Mouse (Mus musculus) embryonic facial prominence, embryonic 13.5 days (tissue): Measurements from ENCODE around the gene Foxm1. TPM values are rescaled to one million over a fixed set of nuclear protein-coding genes. Genes with fewer than 3 reads are reported as not detected.
"Not testable (repeated sequence)": the region's sequence is repeated elsewhere in the genome, so short reads cannot be mapped to it uniquely, and the experiment has no call there.

Source experiments
- ATAC-seq: fragments of 200-750 bp; cut with Nextera tagmentation; 2 replicates; pipeline ENCODE4 v1.8.0; 2017; ENCODE audit warnings: low read depth; ENCODE audit not compliant: insufficient number of reproducible peaks, insufficient read depth, low FRiP score, low TSS enrichment
- H3K27ac ChIP-seq: fragments of 300-500 bp; sonication (generic); 2 replicates; pipeline ENCODE4 v1.5.1; 2015; ENCODE audit warnings: moderate library complexity, mild to moderate bottlenecking, inconsistent platforms
- H3K27me3 ChIP-seq: fragments of 300-500 bp; sonication (generic); 2 replicates; pipeline ENCODE4 v1.6.1; 2015; ENCODE audit warnings: mild to moderate bottlenecking, inconsistent platforms
- H3K36me3 ChIP-seq: fragments of 300-500 bp; sonication (generic); 2 replicates; pipeline ENCODE4 v1.6.1; 2015; ENCODE audit warnings: mild to moderate bottlenecking, inconsistent platforms
- H3K4me1 ChIP-seq: fragments of 300-500 bp; sonication (generic); 2 replicates; pipeline ENCODE4 v1.6.1; 2015; ENCODE audit warnings: inconsistent platforms
- H3K4me2 ChIP-seq: fragments of 300-500 bp; sonication (generic); 2 replicates; pipeline ENCODE4 v1.6.1; 2015; ENCODE audit warnings: moderate library complexity, mild to moderate bottlenecking, inconsistent platforms
- H3K4me3 ChIP-seq: fragments of 300-500 bp; sonication (generic); 2 replicates; pipeline ENCODE4 v1.5.1; 2015; ENCODE audit warnings: mild to moderate bottlenecking, inconsistent platforms
- H3K9ac ChIP-seq: fragments of 300-500 bp; sonication (generic); 2 replicates; pipeline ENCODE4 v1.6.1; 2015; ENCODE audit warnings: mild to moderate bottlenecking, inconsistent platforms
- H3K9me3 ChIP-seq: fragments of 300-500 bp; sonication (generic); 2 replicates; pipeline ENCODE4 v1.6.1; 2016; ENCODE audit warnings: inconsistent platforms
- WGBS: fragments of 180-500 bp; shearing (Covaris S2); methylation state at CpG from one replicate; pipeline ENCODE4 v1.1.7; 2015; ENCODE audit warnings: mixed read lengths; 5-methylcytosine and 5-hydroxymethylcytosine counted together
- polyA plus RNA-seq: library from polyadenylated mRNA; unstranded; fragments of >200 nt; fragmentation: Nextera tagmentation; extraction: Ambion mirVana; gene quantifications from 2 replicates; pipeline ENCODE4 v1.2.1, GENCODE M21; 2015

Foxm1 gene
- polyA plus RNA-seq, 1 experiment from 2014 or later, result 38.6 TPM

GRCm38 (mm10) chr6:128379636-128380035, 16.9 kb downstream of the Foxm1 start:
- Histone ChIP-seq H3K27ac (no peak overlapping the region), H3K27me3 (no peaks in the 10 kb centered on the region), H3K9me3 (no peaks in the 10 kb centered on the region), H3K9ac (no peak overlapping the region), H3K36me3 (peaks cover 26% of the 10 kb centered on the region), H3K4me1 (0 out of 2 replicates have a peak, but pooled peaks cover 6% of the 10 kb centered on the region), H3K4me2 (no peak overlapping the region), H3K4me3 (no peak overlapping the region)
- ATAC-seq, result no peak
- WGBS, result 89% methylated on average over 16 of the region's 16 CpGs

- not testable (repeated sequence) for H3K4me1 ChIP-seq, H3K4me2 ChIP-seq, H3K27ac ChIP-seq, H3K4me3 ChIP-seq, ATAC-seq, H3K27me3 ChIP-seq, H3K9me3 ChIP-seq, H3K9ac ChIP-seq
- whole genome bisulfite sequencing, result 73% methylated on average over 1 of the region's 1 CpGs
- peaks cover 19% of the 10 kb centered on the region; the same call in 1 of the 2 replicates for H3K36me3 ChIP-seq
Observed at GRCm38 (mm10) chr6:128380594-128381167, 17.9 kb downstream of the Foxm1 start.

DNA sequence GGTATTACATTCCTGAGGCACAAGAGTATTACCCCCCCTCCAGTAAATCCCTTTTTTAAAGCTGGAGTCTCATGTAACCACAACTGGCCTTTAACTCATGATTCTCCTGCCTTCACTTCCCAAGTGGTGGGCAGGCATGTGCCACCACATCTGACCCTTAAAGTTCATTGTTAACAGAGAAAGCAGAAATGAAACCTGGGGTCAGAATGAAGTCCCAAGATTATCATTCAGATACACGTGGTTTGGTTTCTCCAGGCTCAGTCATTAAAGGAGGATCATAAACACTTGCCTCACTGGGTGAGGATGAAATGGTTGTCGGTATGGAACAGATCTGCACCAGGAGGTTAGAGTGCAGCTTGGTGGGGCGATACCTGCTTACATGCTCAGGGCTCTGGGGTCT, 18.5 kb downstream of the Foxm1 start:
- Histone ChIP-seq H3K36me3 (peaks cover 15% of the 10 kb centered on the region; the same call in 1 of the 2 replicates), H3K9me3 (no peaks in the 10 kb centered on the region), H3K4me2 (no peak overlapping the region), H3K4me1 (no peaks in the 10 kb centered on the region), H3K27ac (no peak overlapping the region), H3K27me3 (no peaks in the 10 kb centered on the region), H3K4me3 (no peak overlapping the region), H3K9ac (no peak overlapping the region)
- ATAC-seq, result no peak
- 70% methylated on average over 3 of the region's 3 CpGs for WGBS

- no peaks in the 10 kb centered on the region for H3K27me3 ChIP-seq
- no peak overlapping the region for H3K27ac ChIP-seq
- H3K4me1 ChIP-seq, result no peaks in the 10 kb centered on the region
- H3K9me3 ChIP-seq, result no peaks in the 10 kb centered on the region
- ATAC-seq, result no peak
- no peak overlapping the region for H3K4me3 ChIP-seq
- no peaks in the 10 kb centered on the region for H3K36me3 ChIP-seq
- 54% methylated on average over 7 of the region's 7 CpGs for WGBS
- no peak overlapping the region for H3K9ac ChIP-seq
- no peak overlapping the region for H3K4me2 ChIP-seq
Observed at GRCm38 (mm10) chr6:128383752-128384151, 21.0 kb downstream of the Foxm1 start.

DNA sequence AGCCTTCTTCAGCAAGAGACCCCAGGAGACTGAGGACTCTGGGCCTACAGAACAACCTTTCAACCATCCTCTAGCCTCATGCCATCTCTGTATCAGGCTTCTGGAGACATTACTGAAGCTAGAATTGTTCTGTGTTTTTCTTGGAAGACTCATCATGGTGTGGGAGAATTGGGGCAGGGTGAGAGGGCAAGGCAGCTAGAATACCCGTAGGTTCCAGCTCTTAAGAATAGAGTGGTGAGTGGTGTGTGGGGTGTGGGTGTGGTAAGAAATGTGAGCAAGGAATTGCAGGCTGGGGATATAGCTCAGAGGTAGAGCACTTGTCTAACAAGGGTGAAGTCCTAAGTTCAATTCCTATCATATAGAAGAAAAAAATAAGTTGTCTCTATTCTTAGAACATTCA, 22.3 kb downstream of the Foxm1 start:
- no peaks in the 10 kb centered on the region for H3K4me1 ChIP-seq
- WGBS, result 89% methylated on average over 1 of the region's 1 CpGs
- no peak overlapping the region for H3K4me2 ChIP-seq
- no peak overlapping the region for H3K9ac ChIP-seq
- H3K36me3 ChIP-seq, result no peaks in the 10 kb centered on the region
- H3K4me3 ChIP-seq, result no peak overlapping the region
- no peaks in the 10 kb centered on the region for H3K27me3 ChIP-seq
- no peaks in the 10 kb centered on the region for H3K9me3 ChIP-seq
- ATAC-seq, result no peak
- H3K27ac ChIP-seq, result no peak overlapping the region

DNA sequence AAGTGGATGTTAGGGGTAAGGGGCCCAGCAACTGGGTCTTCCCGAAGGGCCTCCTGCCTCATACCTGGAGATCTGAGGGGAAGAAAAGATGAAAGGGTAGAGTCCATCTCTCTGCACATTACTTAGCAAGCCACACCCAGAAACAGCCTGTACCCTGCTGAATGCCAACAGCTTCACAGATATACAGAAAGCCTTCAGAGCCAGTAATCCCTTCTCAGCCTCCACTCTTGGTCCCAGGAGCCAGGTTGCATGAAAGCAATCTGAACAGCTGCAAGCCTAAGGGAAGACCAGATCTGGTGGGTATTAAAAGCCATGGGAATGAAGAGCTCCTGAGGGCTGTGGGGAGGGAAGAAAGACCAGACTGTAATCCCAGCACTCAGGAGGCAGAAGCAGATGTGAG, 26.4 kb downstream of the Foxm1 start:
- no peaks in the 10 kb centered on the region for H3K36me3 ChIP-seq
- no peak for ATAC-seq

GRCm38 (mm10) chr6:128390683-128391082, 27.9 kb downstream of the Foxm1 start:
- H3K36me3 ChIP-seq, result no peaks in the 10 kb centered on the region
- ATAC-seq, result no peak
- H3K4me3 ChIP-seq, result no peak overlapping the region
- no peak overlapping the region for H3K9ac ChIP-seq
- no peaks in the 10 kb centered on the region for H3K4me1 ChIP-seq
- WGBS, result 55% methylated on average over 1 of the region's 1 CpGs
- H3K9me3 ChIP-seq, result no peaks in the 10 kb centered on the region
- H3K4me2 ChIP-seq, result no peak overlapping the region
- no peak overlapping the region for H3K27ac ChIP-seq
- H3K27me3 ChIP-seq, result no peaks in the 10 kb centered on the region

More for the DNA sequence above, 26.4 kb downstream of the Foxm1 start:
- Histone ChIP-seq H3K4me1 (no peaks in the 10 kb centered on the region), H3K27me3 (no peaks in the 10 kb centered on the region), H3K9ac (no peak overlapping the region), H3K9me3 (no peaks in the 10 kb centered on the region), H3K4me2 (no peak overlapping the region), H3K27ac (no peak overlapping the region), H3K4me3 (no peak overlapping the region)
- 81% methylated on average over 1 of the region's 1 CpGs for WGBS

- Histone ChIP-seq H3K27ac (no peak overlapping the region), H3K4me3 (no peak overlapping the region), H3K27me3 (no peaks in the 10 kb centered on the region), H3K9ac (no peak overlapping the region), H3K36me3 (no peaks in the 10 kb centered on the region), H3K4me2 (no peak overlapping the region), H3K4me1 (peaks cover 13% of the 10 kb centered on the region; the same call in 1 of the 2 replicates), H3K9me3 (no peaks in the 10 kb centered on the region)
- 77% methylated on average over 7 of the region's 7 CpGs for WGBS
- ATAC-seq, result no peak
Observed at GRCm38 (mm10) chr6:128397574-128398261, 35.0 kb downstream of the Foxm1 start.

- H3K27ac ChIP-seq, result peak within 1 kb of the TSS; percentile 48; the same call in 1 of the 2 replicates
- H3K36me3 ChIP-seq, result no peaks in the 10 kb centered on the region
- H3K4me3 ChIP-seq, result peak within 1 kb of the TSS; percentile 29
- no peak for ATAC-seq
- no peaks in the 10 kb centered on the region for H3K9me3 ChIP-seq
- WGBS, result 78% methylated on average over 3 of the region's 3 CpGs
- peak within 1 kb of the TSS; percentile 49 for H3K4me2 ChIP-seq
- H3K4me1 ChIP-seq, result peaks cover 13% of the 10 kb centered on the region; the same call in 1 of the 2 replicates
- peak within 1 kb of the TSS; percentile 64 for H3K9ac ChIP-seq
- H3K27me3 ChIP-seq, result no peaks in the 10 kb centered on the region
Observed at GRCm38 (mm10) chr6:128398996-128399395, 36.2 kb downstream of the Foxm1 start, which contains the start of gene Nrip2. Gene Nrip2, plus strand, starts transcription at chr6:128399296.

GRCm38 (mm10) chr6:128399421-128400185, 36.8 kb downstream of the Foxm1 start:
- H3K27me3 ChIP-seq, result no peaks in the 10 kb centered on the region
- H3K4me2 ChIP-seq, result peak overlapping the region; percentile 49
- 47% methylated on average over 21 of the region's 21 CpGs for WGBS
- no peaks in the 10 kb centered on the region for H3K36me3 ChIP-seq
- H3K9ac ChIP-seq, result peak overlapping the region; percentile 64
- peak overlapping the region; percentile 48; the same call in 1 of the 2 replicates for H3K27ac ChIP-seq
- H3K4me3 ChIP-seq, result peak overlapping the region; percentile 29
- no peaks in the 10 kb centered on the region for H3K9me3 ChIP-seq
- peaks cover 13% of the 10 kb centered on the region; the same call in 1 of the 2 replicates for H3K4me1 ChIP-seq
- ATAC-seq, result 0 out of 2 replicates have a peak, but pooled peaks have one; percentile 45

DNA sequence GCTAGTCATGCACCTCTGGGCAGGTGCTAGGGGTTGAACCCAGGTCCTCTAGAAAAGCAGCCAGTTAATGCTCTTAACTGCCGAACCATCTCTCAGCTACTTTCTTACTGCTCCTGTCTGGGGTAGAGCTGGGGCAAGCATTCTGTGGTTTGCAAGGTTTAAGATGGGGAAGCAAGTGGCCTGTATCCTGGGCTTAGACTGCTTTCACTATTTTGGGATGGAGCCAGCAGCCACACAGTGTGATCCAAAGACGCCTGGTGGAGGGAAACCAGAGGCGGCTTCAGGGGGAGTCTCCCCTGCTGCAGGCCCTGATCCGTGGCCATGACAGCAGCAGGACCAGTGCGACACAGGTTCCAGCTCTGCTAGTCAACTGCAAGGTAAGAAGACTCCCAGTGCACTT, 41.9 kb downstream of the Foxm1 start:
- Histone ChIP-seq H3K4me3 (no peak overlapping the region), H3K27me3 (no peaks in the 10 kb centered on the region), H3K9me3 (no peaks in the 10 kb centered on the region), H3K27ac (no peak overlapping the region), H3K4me1 (peaks cover 8% of the 10 kb centered on the region; the same call in 1 of the 2 replicates), H3K4me2 (no peak overlapping the region), H3K9ac (no peak overlapping the region), H3K36me3 (peaks cover 40% of the 10 kb centered on the region)
- 64% methylated on average over 5 of the region's 5 CpGs for WGBS
- no peak for ATAC-seq
